Mouse (Mus musculus) CH12.LX (cell line): ENCODE measurements around the gene Jak2. TPM values are rescaled to one million over a fixed set of nuclear protein-coding genes. Genes with fewer than 3 reads are reported as not detected.

ENCODE experiments used
- DNase-seq: peaks from one replicate; pipeline ENCODE4 v3.0.0-alpha.2; 2013; ENCODE audit errors: extremely low read depth
- H3K27ac ChIP-seq: 2 replicates; pipeline ENCODE4 v1.5.1; 2012; ENCODE audit warnings: low read depth, mild to moderate bottlenecking, control low read depth, moderate library complexity; ENCODE audit not compliant: insufficient read depth
- H3K27me3 ChIP-seq: replicated peaks from 2 replicates; pipeline ENCODE3; 2012; ENCODE audit warnings: inconsistent platforms
- H3K36me3 ChIP-seq, 2 experiments: replicated peaks in 1 of 2; 2 replicates each; pipeline versions ENCODE3 to v1.6.1; 2012; ENCODE audit warnings: inconsistent platforms in 1 of 2, low read length in 1 of 2, mild to moderate bottlenecking in 1 of 2, mixed read lengths in 1 of 2, moderate library complexity in 1 of 2; ENCODE audit not compliant: control insufficient read depth in 1 of 2, insufficient read depth in 1 of 2
- H3K4me1 ChIP-seq, 2 experiments: 2 replicates each; pipeline ENCODE4 v1.6.1; 2012; ENCODE audit warnings: inconsistent platforms in 1 of 2, moderate library complexity in 1 of 2; ENCODE audit not compliant: insufficient read depth in 2 of 2, control insufficient read depth in 1 of 2
- H3K4me2 ChIP-seq: 2 replicates; pipeline ENCODE4 v1.6.1; 2012; ENCODE audit warnings: low read depth, mild to moderate bottlenecking, control low read depth; ENCODE audit not compliant: poor library complexity, insufficient read depth, severe bottlenecking
- H3K4me3 ChIP-seq, 3 experiments: fragments of 150-350 bp in 1 of 3; sonication (generic) in 1 of 3; replicated peaks in 1 of 3; 2 replicates each; pipeline versions ENCODE3 to v1.5.1; 2011 to 2012; ENCODE audit warnings: low read depth in 2 of 3, low read length in 2 of 3, mild to moderate bottlenecking in 2 of 3, moderate library complexity in 2 of 3, control low read depth in 1 of 3, improper control_type of control experiment in 1 of 3, inconsistent platforms in 1 of 3, mixed read lengths in 1 of 3; ENCODE audit not compliant: poor library complexity in 1 of 3
- H3K79me2 ChIP-seq: replicated peaks from 2 replicates; pipeline ENCODE4 v1.6.1; 2012; ENCODE audit warnings: mild to moderate bottlenecking, moderate library complexity; ENCODE audit not compliant: control insufficient read depth, poor library complexity, insufficient read depth, severe bottlenecking; ENCODE audit errors: extremely low read depth
- H3K9ac ChIP-seq: 2 replicates; pipeline ENCODE4 v1.6.1; 2012; ENCODE audit warnings: low read depth, mild to moderate bottlenecking, control low read depth, moderate library complexity; ENCODE audit not compliant: insufficient read depth
- H3K9me3 ChIP-seq: replicated peaks from 2 replicates; pipeline ENCODE3; 2012; ENCODE audit warnings: low read length, inconsistent platforms, mixed read lengths
- BHLHE40 ChIP-seq: IDR thresholded peaks from 2 replicates; pipeline ENCODE4 v1.6.1; 2011; ENCODE audit warnings: mild to moderate bottlenecking, low read depth, low read length, improper control_type of control experiment
- CHD1 ChIP-seq: IDR thresholded peaks from 2 replicates; pipeline ENCODE4 v1.6.1; 2012; ENCODE audit warnings: low read depth, low read length, improper control_type of control experiment, inconsistent platforms
- E2F4 ChIP-seq: IDR thresholded peaks from 2 replicates; pipeline ENCODE4 v1.6.1; 2011; ENCODE audit warnings: low read depth, low read length, improper control_type of control experiment; ENCODE audit not compliant: insufficient replicate concordance
- ELF1 ChIP-seq: IDR thresholded peaks from 2 replicates; pipeline ENCODE4 v1.6.1; 2014; ENCODE audit warnings: low read depth, mild to moderate bottlenecking, inconsistent platforms, low read length, improper control_type of control experiment
- ETS1 ChIP-seq: conservative IDR thresholded peaks from 2 replicates; pipeline ENCODE4 v1.6.1; 2012; ENCODE audit warnings: low read depth, mild to moderate bottlenecking, inconsistent platforms, low read length, improper control_type of control experiment, moderate library complexity
- HCFC1 ChIP-seq: IDR thresholded peaks from 2 replicates; pipeline ENCODE4 v1.6.1; 2012; ENCODE audit warnings: low read depth, mild to moderate bottlenecking, inconsistent platforms, low read length, improper control_type of control experiment
- JUND ChIP-seq: conservative IDR thresholded peaks from 2 replicates; pipeline ENCODE4 v1.6.1; 2011; ENCODE audit warnings: low read depth, low read length, improper control_type of control experiment
- MAZ ChIP-seq: IDR thresholded peaks from 2 replicates; pipeline ENCODE4 v1.6.1; 2012; ENCODE audit warnings: low read depth, mild to moderate bottlenecking, inconsistent platforms, low read length, improper control_type of control experiment, moderate library complexity
- MXI1 ChIP-seq: IDR thresholded peaks from 2 replicates; pipeline ENCODE4 v1.6.1; 2011; ENCODE audit warnings: mild to moderate bottlenecking, low read depth, low read length, improper control_type of control experiment
- NELFE ChIP-seq: IDR thresholded peaks from 2 replicates; pipeline ENCODE4 v1.6.1; 2011; ENCODE audit warnings: low read depth, low read length, improper control_type of control experiment
- NRF1 ChIP-seq: IDR thresholded peaks from 2 replicates; pipeline ENCODE4 v1.6.1; 2014; ENCODE audit warnings: low read depth, mild to moderate bottlenecking, inconsistent platforms, low read length, improper control_type of control experiment, moderate library complexity
- PAX5 ChIP-seq: IDR thresholded peaks from 2 replicates; pipeline ENCODE4 v1.6.1; 2012; ENCODE audit warnings: low read length, inconsistent platforms, mixed read lengths
- RCOR1 ChIP-seq: conservative IDR thresholded peaks from 2 replicates; pipeline ENCODE4 v1.6.1; 2012; ENCODE audit warnings: low read depth, mild to moderate bottlenecking, inconsistent platforms, low read length, improper control_type of control experiment
- UBTF ChIP-seq: IDR thresholded peaks from 2 replicates; pipeline ENCODE4 v1.6.1; 2012; ENCODE audit warnings: low read depth, mild to moderate bottlenecking, inconsistent platforms, low read length, improper control_type of control experiment, moderate library complexity
- USF1 ChIP-seq: IDR thresholded peaks from 2 replicates; pipeline ENCODE4 v1.6.1; 2014; ENCODE audit warnings: low read depth, mild to moderate bottlenecking, inconsistent platforms, low read length, improper control_type of control experiment
- USF2 ChIP-seq: conservative IDR thresholded peaks from 2 replicates; pipeline ENCODE4 v1.6.1; 2011; ENCODE audit warnings: low read depth, low read length, improper control_type of control experiment
- ZKSCAN1 ChIP-seq: IDR thresholded peaks from 2 replicates; pipeline ENCODE4 v1.6.1; 2012; ENCODE audit warnings: low read depth, inconsistent platforms, low read length, improper control_type of control experiment, borderline replicate concordance
- ZMIZ1 ChIP-seq: IDR thresholded peaks from 2 replicates; pipeline ENCODE4 v1.6.1; 2012; ENCODE audit warnings: low read depth, mild to moderate bottlenecking, inconsistent platforms, low read length, improper control_type of control experiment
- ZNF384 ChIP-seq: IDR thresholded peaks from 2 replicates; pipeline ENCODE4 v1.6.1; 2012; ENCODE audit warnings: low read depth, low read length, improper control_type of control experiment, inconsistent platforms
- dilution Hi-C: fragments of 300-500 bp; cut with MboI; formaldehyde crosslinking; loops from 2 replicates; pipeline ENCODE4 v1.14.3; 2020; ENCODE audit warnings: low sequenced_read_pairs; ENCODE audit not compliant: extremely low pct_unique_long_range_greater_than_20kb, extremely low pct_ligation_motif_present
- in situ Hi-C: fragments of 300-500 bp; cut with MboI; formaldehyde crosslinking; loops from 3 replicates; pipeline ENCODE4 v1.14.3; 2019; ENCODE audit warnings: low sequenced_read_pairs, low pct_ligation_motif_present, low pct_unique_long_range_greater_than_20kb, mixed read lengths
- polyA plus RNA-seq: library from polyadenylated mRNA; unstranded; fragments of >175 nt; gene quantifications from 2 replicates; pipeline ENCODE4 v1.2.1, GENCODE M21; 2012; ENCODE audit warnings: low read depth; ENCODE audit not compliant: insufficient read length
- total RNA-seq, 2 experiments: library from RNA; depleted of rRNA; stranded (reverse); fragments of 300-350 nt in 1 of 2; fragments of >200 nt in 1 of 2; gene quantifications; 2 replicates each; pipeline ENCODE4 v1.2.3; 2012 to 2014

Gene Jak2
- total and polyA plus RNA-seq, 3 experiments = 6.6 to 11.5 (median 8.4) TPM

DNA sequence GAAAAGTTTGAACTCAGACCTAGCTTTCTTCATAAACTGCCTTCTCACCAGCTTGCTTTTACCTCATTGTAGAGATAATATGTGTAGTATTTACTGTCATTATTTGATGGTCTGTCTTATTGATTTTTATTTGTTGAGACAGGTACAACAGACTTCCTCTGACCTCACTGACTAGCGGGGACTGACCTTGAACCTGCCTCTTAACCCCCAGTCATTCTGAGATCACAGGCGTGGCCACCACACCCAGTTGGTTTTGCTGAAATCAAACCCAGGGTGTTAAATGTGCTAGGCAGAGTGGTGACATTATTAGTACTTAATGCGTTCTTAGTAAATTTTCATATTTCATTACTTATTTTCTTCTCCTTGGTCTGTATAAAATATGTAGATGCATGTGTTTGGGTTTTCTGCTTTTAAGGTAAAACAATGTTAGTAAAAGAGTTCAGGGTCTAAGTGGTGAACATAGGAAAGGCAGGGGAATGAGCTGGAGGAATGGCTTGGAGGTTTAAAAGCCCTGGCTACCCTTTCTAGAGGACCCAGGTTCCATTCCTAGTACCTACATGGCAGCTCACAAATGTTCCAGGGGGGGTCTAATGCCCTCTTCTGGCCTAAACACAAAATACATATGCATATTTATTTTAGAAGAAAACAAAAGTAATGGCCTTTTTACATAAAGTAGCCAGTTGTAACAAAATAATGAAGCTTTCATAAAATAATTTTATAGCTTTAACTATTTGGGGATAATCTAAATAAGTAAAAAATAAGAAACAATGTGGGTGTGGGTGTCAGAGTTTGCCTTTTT lies 20.6 kb downstream of the Jak2 start:
- H3K9ac ChIP-seq = no peak overlapping the region
- H3K4me1 ChIP-seq = peaks cover 8 to 16% of the 10 kb centered on the region in 2 experiments
- H3K27me3 ChIP-seq = no peaks in the 10 kb centered on the region
- no peak overlapping the region for H3K4me3 ChIP-seq
- DNase-seq = no peak
- in situ Hi-C loops (no loop called here), dilution Hi-C loops (no loop called here)
- no peaks in the 10 kb centered on the region for H3K9me3 ChIP-seq
- no peak overlapping the region for H3K4me2 ChIP-seq
- TF ChIP-seq USF2 (no peak), E2F4 (no peak), NRF1 (no peak), ZMIZ1 (no peak), ZNF384 (peak; percentile 64), RCOR1 (no peak)
- peaks cover 4 to 10% of the 10 kb centered on the region in 2 experiments for H3K36me3 ChIP-seq
- H3K79me2 ChIP-seq = peaks cover 2% of the 10 kb centered on the region; the same call in 1 of the 2 replicates
- no peak overlapping the region for H3K27ac ChIP-seq

DNA sequence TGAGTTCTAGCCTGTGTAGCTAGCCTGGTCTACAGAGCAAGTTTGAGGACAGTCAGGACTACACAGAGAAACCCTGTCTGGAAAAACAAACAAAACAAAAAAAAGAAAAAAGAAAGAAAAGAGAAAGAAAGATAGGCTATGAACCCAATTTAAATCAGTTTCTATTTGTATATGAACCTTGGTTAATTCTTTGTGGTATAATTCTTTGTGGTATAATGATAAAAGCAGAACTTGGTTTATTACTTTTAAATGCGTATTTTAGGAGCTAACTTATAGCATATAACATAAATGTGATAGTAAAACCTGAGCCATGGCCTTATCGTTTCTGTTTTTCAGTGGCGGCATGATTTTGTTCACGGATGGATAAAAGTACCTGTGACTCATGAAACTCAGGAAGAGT lies 24.8 kb downstream of the Jak2 start:
- dilution Hi-C loops = no loop called here
- Histone ChIP-seq H3K9ac (no peak overlapping the region), H3K27me3 (no peaks in the 10 kb centered on the region)
- no peak for TF ChIP-seq BHLHE40
- TF ChIP-seq ZKSCAN1 = no peak
- TF ChIP-seq CHD1 = no peak
- no peak for TF ChIP-seq JUND
- no peak for TF ChIP-seq PAX5
- TF ChIP-seq MXI1 = no peak
- TF ChIP-seq MAZ = no peak
- TF ChIP-seq NELFE = no peak
- TF ChIP-seq ETS1 = no peak
- no peak for TF ChIP-seq NRF1
- no peak for TF ChIP-seq HCFC1
- TF ChIP-seq ZNF384 = no peak
- no peak for TF ChIP-seq USF1
- no peak for TF ChIP-seq UBTF
- no peak for TF ChIP-seq ELF1
- TF ChIP-seq, all 38 proteins: peak for 0
- no peak for DNase-seq
- Histone ChIP-seq H3K36me3 (peaks cover 7 to 22% of the 10 kb centered on the region in 2 experiments), H3K4me1 (peaks cover 0 to under 1% of the 10 kb centered on the region in 2 experiments; a peak in 1 of 4 replicates), H3K27ac (no peak overlapping the region), H3K9me3 (no peaks in the 10 kb centered on the region), H3K4me2 (no peak overlapping the region), H3K79me2 (no peaks in the 10 kb centered on the region), H3K4me3 (no peak overlapping the region)
- in situ Hi-C loops = no loop called here
